Mouse (Mus musculus): Measurements from ENCODE around the gene Ccdc69. TPM values are rescaled to one million over a fixed set of nuclear protein-coding genes. Genes with fewer than 3 reads are reported as not detected.
"Not testable (repeated sequence)": the region's sequence is repeated elsewhere in the genome, so short reads cannot be mapped to it uniquely, and the experiment has no call there.

The Ccdc69 gene
- polyA plus RNA-seq, 1 experiment from 2014 or later: 0.27 TPM

GRCm38 (mm10) chr11:55096296-55096695 lies 18.4 kb upstream of the Ccdc69 start:
- H3K4me1 ChIP-seq; ATAC-seq (ENCODE audit: insufficient number of reproducible peaks, insufficient read depth, low FRiP score, low TSS enrichment, low read depth); H3K27ac ChIP-seq; H3K4me3 ChIP-seq; H3K9me3 ChIP-seq; H3K27me3 ChIP-seq; H3K36me3 ChIP-seq; H3K4me2 ChIP-seq; H3K9ac ChIP-seq: not testable (repeated sequence)
- 78% methylated on average over 4 of the region's 4 CpGs for WGBS

DNA sequence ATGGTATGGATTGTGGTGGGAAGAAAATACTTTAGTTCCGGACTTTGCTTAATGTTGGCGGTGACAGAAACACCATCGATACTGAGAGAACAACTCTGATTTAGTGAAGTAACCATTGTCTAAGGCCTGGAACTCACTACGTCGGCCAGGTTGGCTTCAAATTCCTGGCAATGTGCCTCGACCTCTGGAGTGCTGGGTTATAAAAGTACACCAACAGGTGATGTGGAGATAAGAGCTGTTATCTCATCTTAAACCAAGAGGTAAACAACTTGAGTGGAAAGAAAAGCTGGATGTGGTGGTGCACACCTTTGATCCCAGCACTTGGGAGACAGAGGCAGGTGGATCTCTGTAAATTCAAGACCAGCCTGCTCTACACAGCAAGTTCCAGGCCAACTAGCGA lies 15.2 kb upstream of the Ccdc69 start:
- ATAC-seq (ENCODE audit: insufficient number of reproducible peaks, insufficient read depth, low FRiP score, low TSS enrichment, low read depth): no peak
- no peaks in the 10 kb centered on the region for H3K9me3 ChIP-seq
- H3K27ac ChIP-seq: no peak overlapping the region
- H3K36me3 ChIP-seq: no peaks in the 10 kb centered on the region
- WGBS: 82% methylated on average over 7 of the region's 7 CpGs
- H3K4me2 ChIP-seq: no peak overlapping the region
- no peaks in the 10 kb centered on the region; the same call in 1 of the 2 replicates for H3K27me3 ChIP-seq
- H3K4me1 ChIP-seq: 0 out of 2 replicates have a peak, but pooled peaks cover under 1% of the 10 kb centered on the region
- H3K4me3 ChIP-seq: no peak overlapping the region
- H3K9ac ChIP-seq: no peak overlapping the region

- H3K4me1 ChIP-seq: no peaks in the 10 kb centered on the region
- no peaks in the 10 kb centered on the region for H3K36me3 ChIP-seq
- no peak overlapping the region for H3K27ac ChIP-seq
- H3K27me3 ChIP-seq: no peaks in the 10 kb centered on the region; the same call in 1 of the 2 replicates
- no peak overlapping the region for H3K4me3 ChIP-seq
- WGBS: 70% methylated on average over 2 of the region's 2 CpGs
- H3K9ac ChIP-seq: no peak overlapping the region
- ATAC-seq (ENCODE audit: insufficient number of reproducible peaks, insufficient read depth, low FRiP score, low TSS enrichment, low read depth): no peak
- no peaks in the 10 kb centered on the region for H3K9me3 ChIP-seq
- H3K4me2 ChIP-seq: no peak overlapping the region
Measured at GRCm38 (mm10) chr11:55089892-55090291, 12.0 kb upstream of the Ccdc69 start.

DNA sequence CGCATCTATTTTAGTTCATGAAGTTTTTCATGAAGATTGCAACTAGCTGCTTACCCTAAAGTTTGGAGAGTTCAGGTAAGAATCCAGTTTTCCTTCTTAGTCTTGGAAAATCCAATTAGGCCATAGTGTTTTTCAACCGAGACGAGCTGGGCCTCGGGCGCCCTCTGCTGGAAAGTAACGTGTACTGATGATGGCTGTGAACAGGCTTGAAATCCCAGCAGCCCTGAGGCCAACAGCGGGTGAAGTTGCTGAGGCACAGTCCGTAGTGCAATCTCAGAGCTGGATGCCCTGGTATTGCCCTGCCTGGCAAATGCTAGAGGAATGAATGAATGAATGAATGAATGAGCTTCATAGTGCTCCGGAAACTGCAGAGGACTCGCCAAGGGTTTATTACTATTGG lies 9.1 kb upstream of the Ccdc69 start:
- peak overlapping the region; percentile 25; the same call in 1 of the 2 replicates for H3K4me2 ChIP-seq
- WGBS: 4% methylated on average over 10 of the region's 10 CpGs
- ATAC-seq (ENCODE audit: insufficient number of reproducible peaks, insufficient read depth, low FRiP score, low TSS enrichment, low read depth): no peak

DNA sequence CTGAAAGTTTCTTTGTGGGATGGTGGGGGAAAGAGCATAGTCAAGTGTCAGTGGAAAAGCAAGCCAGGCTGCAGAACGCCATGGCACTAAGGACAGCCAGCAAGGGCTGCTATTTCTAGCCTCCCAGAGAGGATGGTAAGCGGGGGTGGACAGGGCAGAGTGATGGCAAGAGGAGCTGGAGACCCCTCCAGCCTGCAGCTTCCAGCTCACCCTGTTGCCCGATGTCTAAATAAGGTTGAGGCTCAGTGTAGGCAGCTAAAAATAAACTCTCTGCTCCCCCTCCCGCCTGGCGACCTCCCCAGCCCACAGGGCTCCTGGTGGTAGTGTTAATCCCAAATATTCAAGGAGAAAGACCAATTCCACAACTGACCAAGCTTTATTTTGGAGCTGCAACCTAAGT lies 7.5 kb upstream of the Ccdc69 start:
- H3K27me3 ChIP-seq: no peaks in the 10 kb centered on the region; the same call in 1 of the 2 replicates
- no peak overlapping the region for H3K9ac ChIP-seq
- no peak for ATAC-seq (ENCODE audit: insufficient number of reproducible peaks, insufficient read depth, low FRiP score, low TSS enrichment, low read depth)
- H3K9me3 ChIP-seq: no peaks in the 10 kb centered on the region
- H3K4me1 ChIP-seq: no peaks in the 10 kb centered on the region
- WGBS: 51% methylated on average over 5 of the region's 5 CpGs
- no peak overlapping the region for H3K4me2 ChIP-seq
- no peaks in the 10 kb centered on the region for H3K36me3 ChIP-seq
- no peak overlapping the region for H3K4me3 ChIP-seq
- H3K27ac ChIP-seq: no peak overlapping the region

More for the DNA sequence above, 9.1 kb upstream of the Ccdc69 start:
- Histone ChIP-seq H3K9ac (0 out of 2 replicates have a peak overlapping the region, but pooled peaks have one; percentile 2), H3K4me3 (no peak overlapping the region), H3K27ac (no peak overlapping the region), H3K4me1 (no peaks in the 10 kb centered on the region), H3K27me3 (no peaks in the 10 kb centered on the region; the same call in 1 of the 2 replicates), H3K9me3 (no peaks in the 10 kb centered on the region), H3K36me3 (no peaks in the 10 kb centered on the region)

DNA sequence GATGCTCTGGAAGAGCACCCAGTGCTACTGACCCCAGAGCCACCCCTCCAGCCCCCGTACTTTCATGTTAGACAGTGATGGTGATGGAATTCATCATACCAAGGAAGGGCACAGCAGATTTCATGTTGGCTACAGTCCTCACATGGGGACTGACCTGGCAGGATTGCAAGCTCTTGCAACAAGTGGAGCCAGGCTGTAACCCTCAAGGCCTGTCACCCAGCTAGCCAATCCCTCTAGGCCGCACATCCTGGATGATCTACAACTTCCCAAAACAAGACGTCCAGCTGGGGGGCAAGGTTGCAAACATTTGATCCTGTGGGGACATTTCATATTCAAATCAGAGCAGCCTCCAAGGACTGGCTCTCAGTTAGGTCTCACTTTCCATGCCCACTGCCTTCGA lies 6.7 kb upstream of the Ccdc69 start:
- no peaks in the 10 kb centered on the region for H3K9me3 ChIP-seq
- no peaks in the 10 kb centered on the region for H3K4me1 ChIP-seq
- no peak for ATAC-seq (ENCODE audit: insufficient number of reproducible peaks, insufficient read depth, low FRiP score, low TSS enrichment, low read depth)
- H3K27me3 ChIP-seq: no peaks in the 10 kb centered on the region; the same call in 1 of the 2 replicates
- 76% methylated on average over 4 of the region's 4 CpGs for WGBS
- H3K4me3 ChIP-seq: no peak overlapping the region
- no peaks in the 10 kb centered on the region for H3K36me3 ChIP-seq
- H3K9ac ChIP-seq: no peak overlapping the region
- no peak overlapping the region for H3K4me2 ChIP-seq
- H3K27ac ChIP-seq: no peak overlapping the region

- H3K36me3 ChIP-seq: no peaks in the 10 kb centered on the region
- no peak overlapping the region for H3K27ac ChIP-seq
- peaks cover 16% of the 10 kb centered on the region for H3K4me1 ChIP-seq
- H3K4me2 ChIP-seq: no peak overlapping the region
- WGBS: 89% methylated on average over 9 of the region's 9 CpGs
- ATAC-seq (ENCODE audit: insufficient number of reproducible peaks, insufficient read depth, low FRiP score, low TSS enrichment, low read depth): no peak
- H3K9ac ChIP-seq: no peak overlapping the region
- H3K27me3 ChIP-seq: peaks cover 24% of the 10 kb centered on the region
- no peak overlapping the region for H3K4me3 ChIP-seq
- H3K9me3 ChIP-seq: no peaks in the 10 kb centered on the region
Measured at GRCm38 (mm10) chr11:55081206-55081605, 3.3 kb upstream of the Ccdc69 start.

DNA sequence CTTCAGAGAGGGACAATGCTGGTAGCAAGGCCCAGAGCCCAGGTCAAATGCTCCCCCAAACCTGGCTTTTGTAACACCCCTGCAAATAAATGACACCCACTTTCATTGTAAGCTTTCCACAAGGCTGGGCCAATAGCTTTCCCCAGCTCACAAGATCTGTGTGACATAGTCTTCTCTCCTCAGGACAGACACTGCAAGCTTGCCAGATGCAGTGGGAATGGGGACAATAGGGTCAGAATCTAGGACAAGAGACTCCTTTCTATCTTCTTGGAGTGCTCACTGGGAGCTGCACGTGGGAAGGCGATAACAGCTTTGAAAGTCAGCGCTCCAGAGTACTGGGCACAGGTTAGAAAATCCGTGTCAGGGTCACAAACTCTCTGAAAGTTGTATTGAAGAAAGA lies 1.2 kb upstream of the Ccdc69 start:
- Histone ChIP-seq H3K9me3 (no peaks in the 10 kb centered on the region), H3K4me2 (no peak overlapping the region), H3K4me3 (no peak overlapping the region), H3K9ac (no peak overlapping the region), H3K4me1 (peaks cover 16% of the 10 kb centered on the region), H3K27ac (no peak overlapping the region), H3K27me3 (peaks cover 24% of the 10 kb centered on the region), H3K36me3 (no peaks in the 10 kb centered on the region)
- no peak for ATAC-seq (ENCODE audit: insufficient number of reproducible peaks, insufficient read depth, low FRiP score, low TSS enrichment, low read depth)
- WGBS: 89% methylated on average over 4 of the region's 4 CpGs

DNA sequence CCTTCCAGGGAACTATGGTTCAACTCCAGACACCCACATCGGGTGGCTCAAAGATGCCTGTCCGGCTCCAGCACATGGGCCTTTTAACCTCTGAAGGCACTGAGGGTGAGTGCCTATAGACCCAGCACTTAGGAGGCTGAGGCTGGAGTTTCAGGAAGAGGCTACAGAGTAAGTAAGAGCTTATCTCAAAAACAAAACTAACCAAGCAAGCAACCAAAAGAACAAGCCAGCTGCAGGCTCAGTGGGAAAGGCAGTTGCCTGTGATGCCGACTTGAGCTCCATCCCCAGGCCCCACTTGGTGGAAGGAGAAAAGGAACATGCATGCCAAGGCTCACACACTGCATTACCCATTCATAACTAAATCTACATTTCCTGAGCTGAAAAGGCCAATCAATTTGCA lies 571 bp upstream of the Ccdc69 start:
- H3K4me3 ChIP-seq: peak overlapping the region; percentile 49; the same call in 1 of the 2 replicates
- peak overlapping the region; percentile 95 for H3K4me2 ChIP-seq

GRCm38 (mm10) chr11:55076234-55076633 lies 1.7 kb downstream of the Ccdc69 start:
- no peak overlapping the region for H3K4me3 ChIP-seq
- no peak overlapping the region for H3K27ac ChIP-seq
- H3K9ac ChIP-seq: no peak overlapping the region
- WGBS: 87% methylated on average over 5 of the region's 5 CpGs
- H3K9me3 ChIP-seq: no peaks in the 10 kb centered on the region
- no peak overlapping the region for H3K4me2 ChIP-seq
- no peaks in the 10 kb centered on the region for H3K36me3 ChIP-seq
- H3K4me1 ChIP-seq: peaks cover 16% of the 10 kb centered on the region
- no peak for ATAC-seq (ENCODE audit: insufficient number of reproducible peaks, insufficient read depth, low FRiP score, low TSS enrichment, low read depth)
- H3K27me3 ChIP-seq: peaks cover 24% of the 10 kb centered on the region

More for the DNA sequence above, 571 bp upstream of the Ccdc69 start:
- Histone ChIP-seq H3K9ac (no peak overlapping the region), H3K27me3 (peaks cover 24% of the 10 kb centered on the region), H3K36me3 (no peaks in the 10 kb centered on the region), H3K9me3 (no peaks in the 10 kb centered on the region), H3K4me1 (peaks cover 16% of the 10 kb centered on the region), H3K27ac (no peak overlapping the region)
- WGBS: 45% methylated on average over 3 of the region's 3 CpGs
- no peak for ATAC-seq (ENCODE audit: insufficient number of reproducible peaks, insufficient read depth, low FRiP score, low TSS enrichment, low read depth)

GRCm38 (mm10) chr11:55075602-55076001 lies 2.3 kb downstream of the Ccdc69 start:
- Histone ChIP-seq H3K9ac (no peak overlapping the region), H3K36me3 (no peaks in the 10 kb centered on the region), H3K4me1 (peaks cover 16% of the 10 kb centered on the region), H3K4me2 (no peak overlapping the region), H3K27me3 (peaks cover 24% of the 10 kb centered on the region), H3K9me3 (no peaks in the 10 kb centered on the region), H3K4me3 (no peak overlapping the region), H3K27ac (no peak overlapping the region)
- ATAC-seq (ENCODE audit: insufficient number of reproducible peaks, insufficient read depth, low FRiP score, low TSS enrichment, low read depth): no peak
- 54% methylated on average over 2 of the region's 2 CpGs for WGBS

DNA sequence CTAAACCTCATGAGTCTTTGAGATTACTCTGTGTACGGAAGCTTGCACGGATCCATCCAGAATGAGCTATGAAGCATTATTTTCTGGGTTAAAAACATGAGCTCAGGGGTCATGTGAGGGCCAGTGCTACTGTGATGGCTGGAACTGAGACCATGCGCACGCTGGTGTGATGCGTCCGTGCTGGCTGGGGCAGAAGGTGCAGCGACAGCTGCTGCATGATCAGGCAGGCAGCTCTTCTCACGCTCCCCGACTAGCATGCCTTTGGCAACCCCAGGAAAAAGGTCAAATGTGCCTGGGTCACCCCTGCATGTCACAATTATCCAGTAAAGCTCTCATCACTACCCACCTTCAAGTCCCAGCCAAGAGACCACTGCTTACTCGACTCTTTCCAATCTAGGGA lies 4.7 kb downstream of the Ccdc69 start:
- no peak for ATAC-seq (ENCODE audit: insufficient number of reproducible peaks, insufficient read depth, low FRiP score, low TSS enrichment, low read depth)
- Histone ChIP-seq H3K4me1 (peaks cover 13% of the 10 kb centered on the region), H3K36me3 (no peaks in the 10 kb centered on the region), H3K4me3 (no peak overlapping the region), H3K27me3 (peaks cover 18% of the 10 kb centered on the region), H3K9ac (no peak overlapping the region), H3K27ac (no peak overlapping the region), H3K4me2 (no peak overlapping the region), H3K9me3 (no peaks in the 10 kb centered on the region)
- 63% methylated on average over 10 of the region's 10 CpGs for WGBS
